Mouse (Mus musculus): ENCODE measurements around the gene Ccdc81. TPM values are rescaled to one million over a fixed set of nuclear protein-coding genes. Genes with fewer than 3 reads are reported as not detected.

Ccdc81 gene
- total RNA-seq, 1 experiment, result 0.13 TPM

DNA sequence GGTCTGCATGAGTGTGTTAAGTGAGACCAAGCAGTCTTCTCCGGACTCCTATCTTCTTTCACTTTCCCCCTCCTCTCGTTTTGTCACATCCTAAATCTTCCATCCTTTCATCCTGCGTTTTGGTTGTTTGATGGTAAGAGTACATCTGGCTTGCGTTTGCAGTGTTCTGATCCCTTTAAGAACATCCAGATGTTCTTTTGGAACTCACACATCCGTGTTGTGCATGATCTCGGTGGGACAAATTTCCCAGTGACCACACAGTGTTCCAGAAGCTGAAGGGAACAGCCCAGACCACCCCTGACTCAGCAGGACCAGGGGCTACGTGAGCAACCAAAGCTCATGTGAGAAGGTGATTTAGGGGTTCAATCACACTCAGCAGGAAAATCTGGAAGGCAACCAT, 5.0 kb upstream of the Ccdc81 start:
- in situ Hi-C loops (cut with MboI; ENCODE audit: low sequenced_read_pairs in 2 of 2, unreplicated experiment in 2 of 2), result no loop called here
- H3K9ac ChIP-seq (ENCODE audit: insufficient read depth, low read depth, low read length, poor library complexity, severe bottlenecking), result no peak overlapping the region
- H3K9me3 ChIP-seq (ENCODE audit: control insufficient read depth, insufficient read depth, low read depth, low read length), result no peaks in the 10 kb centered on the region
- H3K4me1 ChIP-seq (ENCODE audit: control insufficient read depth in 2 of 2, insufficient read depth in 2 of 2, low read length in 2 of 2, poor library complexity in 1 of 2), result peaks cover 4 to 6% of the 10 kb centered on the region in 2 experiments; a peak in 1 of 4 replicates
- no peak for DNase-seq (ENCODE audit: low read depth, low spot score)
- H3K36me3 ChIP-seq (ENCODE audit: control insufficient read depth, insufficient read depth, low read length, poor library complexity, severe bottlenecking), result no peaks in the 10 kb centered on the region
- no peak overlapping the region for H3K4me3 ChIP-seq (ENCODE audit: insufficient read depth in 1 of 2, low read depth in 1 of 2, low read length in 2 of 2, poor library complexity in 1 of 2, severe bottlenecking in 1 of 2)
- no peak for TF ChIP-seq MAFK (IDR thresholded peaks at IDR 0.05; ENCODE audit: insufficient read depth, low read depth, low read length)
- TF ChIP-seq HCFC1 (IDR thresholded peaks at IDR 0.05; ENCODE audit: borderline replicate concordance, insufficient read depth, low read length), result no peak
- TF ChIP-seq ZC3H11A (IDR thresholded peaks at IDR 0.05; ENCODE audit: borderline replicate concordance, low read depth, low read length), result no peak
- TF ChIP-seq ZNF384 (IDR thresholded peaks at IDR 0.05; ENCODE audit: low read depth, low read length), result no peak
- no peak for TF ChIP-seq CHD2 (IDR thresholded peaks at IDR 0.05; ENCODE audit: low read depth, low read length)
- H3K27ac ChIP-seq (ENCODE audit: insufficient read depth, low read depth, low read length, poor library complexity, severe bottlenecking), result no peak overlapping the region

- in situ Hi-C loops (cut with MboI; ENCODE audit: low sequenced_read_pairs in 2 of 2, unreplicated experiment in 2 of 2), result no loop called here
- Histone ChIP-seq H3K9ac (ENCODE audit: insufficient read depth, low read depth, low read length, poor library complexity, severe bottlenecking) (no peak overlapping the region), H3K4me1 (ENCODE audit: control insufficient read depth in 2 of 2, insufficient read depth in 2 of 2, low read length in 2 of 2, poor library complexity in 1 of 2) (peaks cover 5 to 6% of the 10 kb centered on the region in 2 experiments; a peak in 2 of 4 replicates), H3K9me3 (ENCODE audit: control insufficient read depth, insufficient read depth, low read depth, low read length) (no peaks in the 10 kb centered on the region), H3K27ac (ENCODE audit: insufficient read depth, low read depth, low read length, poor library complexity, severe bottlenecking) (no peak overlapping the region), H3K36me3 (ENCODE audit: control insufficient read depth, insufficient read depth, low read length, poor library complexity, severe bottlenecking) (no peaks in the 10 kb centered on the region), H3K4me3 (ENCODE audit: insufficient read depth in 1 of 2, low read depth in 1 of 2, low read length in 2 of 2, poor library complexity in 1 of 2, severe bottlenecking in 1 of 2) (no peak overlapping the region)
- DNase-seq (ENCODE audit: low read depth, low spot score), result peak; percentile 75
- TF ChIP-seq ZC3H11A (IDR thresholded peaks at IDR 0.05; ENCODE audit: borderline replicate concordance, low read depth, low read length) (0 out of 2 replicates have a peak, but pooled peaks have one; percentile 36), ZNF384 (IDR thresholded peaks at IDR 0.05; ENCODE audit: low read depth, low read length) (no peak)
These were observed 4.5 kb upstream of the Ccdc81 start for GRCm38 (mm10) chr7:89907950-89908349.

GRCm38 (mm10) chr7:89903007-89903406, 422 bp downstream of the Ccdc81 start:
- Histone ChIP-seq H3K36me3 (ENCODE audit: control insufficient read depth, insufficient read depth, low read length, poor library complexity, severe bottlenecking) (no peaks in the 10 kb centered on the region), H3K4me1 (ENCODE audit: control insufficient read depth in 2 of 2, insufficient read depth in 2 of 2, low read length in 2 of 2, poor library complexity in 1 of 2) (peaks cover 6% of the 10 kb centered on the region in 2 experiments; a peak in 2 of 4 replicates), H3K4me3 (ENCODE audit: insufficient read depth in 1 of 2, low read depth in 1 of 2, low read length in 2 of 2, poor library complexity in 1 of 2, severe bottlenecking in 1 of 2) (no peak overlapping the region), H3K9me3 (ENCODE audit: control insufficient read depth, insufficient read depth, low read depth, low read length) (no peaks in the 10 kb centered on the region), H3K9ac (ENCODE audit: insufficient read depth, low read depth, low read length, poor library complexity, severe bottlenecking) (no peak overlapping the region), H3K27ac (ENCODE audit: insufficient read depth, low read depth, low read length, poor library complexity, severe bottlenecking) (no peak overlapping the region)
- TF ChIP-seq CHD2 (IDR thresholded peaks at IDR 0.05; ENCODE audit: low read depth, low read length) (no peak), ZNF384 (IDR thresholded peaks at IDR 0.05; ENCODE audit: low read depth, low read length) (no peak)
- no peak for DNase-seq (ENCODE audit: low read depth, low spot score)
- in situ Hi-C loops (cut with MboI; ENCODE audit: low sequenced_read_pairs in 2 of 2, unreplicated experiment in 2 of 2), result no loop called here

DNA sequence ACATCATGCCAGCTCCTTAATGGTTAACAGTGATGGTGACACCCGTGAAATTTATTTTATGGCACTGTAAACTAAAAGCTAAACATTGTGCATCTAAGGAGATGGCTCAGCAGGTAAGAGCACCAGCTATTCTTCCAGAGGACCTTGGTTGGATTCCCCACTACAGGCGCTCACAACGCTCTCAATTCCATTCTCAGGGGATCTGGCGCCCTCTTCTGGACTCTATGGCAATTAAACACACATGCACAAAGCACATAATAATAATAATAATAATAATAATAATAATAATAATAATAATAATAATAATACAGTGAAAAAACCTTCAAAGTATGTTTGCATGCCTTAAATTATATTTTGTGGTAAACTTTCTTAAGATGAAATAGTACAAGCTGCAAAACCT, 11.6 kb downstream of the Ccdc81 start:
- H3K27ac ChIP-seq (ENCODE audit: insufficient read depth, low read depth, low read length, poor library complexity, severe bottlenecking), result no peak overlapping the region
- in situ Hi-C loops (cut with MboI; ENCODE audit: low sequenced_read_pairs in 2 of 2, unreplicated experiment in 2 of 2), result no loop called here
- H3K9me3 ChIP-seq (ENCODE audit: control insufficient read depth, insufficient read depth, low read depth, low read length), result no peaks in the 10 kb centered on the region
- H3K9ac ChIP-seq (ENCODE audit: insufficient read depth, low read depth, low read length, poor library complexity, severe bottlenecking), result no peak overlapping the region
- H3K36me3 ChIP-seq (ENCODE audit: control insufficient read depth, insufficient read depth, low read length, poor library complexity, severe bottlenecking), result no peaks in the 10 kb centered on the region
- DNase-seq (ENCODE audit: low read depth, low spot score), result peak; percentile 51
- no peak overlapping the region for H3K4me3 ChIP-seq (ENCODE audit: insufficient read depth in 1 of 2, low read depth in 1 of 2, low read length in 2 of 2, poor library complexity in 1 of 2, severe bottlenecking in 1 of 2)
- H3K4me1 ChIP-seq (ENCODE audit: control insufficient read depth in 2 of 2, insufficient read depth in 2 of 2, low read length in 2 of 2, poor library complexity in 1 of 2), result peaks cover 0 to 2% of the 10 kb centered on the region in 2 experiments; a peak in 1 of 4 replicates
- TF ChIP-seq ZC3H11A (IDR thresholded peaks at IDR 0.05; ENCODE audit: borderline replicate concordance, low read depth, low read length) (peak; percentile 45; the same call in 1 of the 2 replicates), MAFK (IDR thresholded peaks at IDR 0.05; ENCODE audit: insufficient read depth, low read depth, low read length) (no peak)

DNA sequence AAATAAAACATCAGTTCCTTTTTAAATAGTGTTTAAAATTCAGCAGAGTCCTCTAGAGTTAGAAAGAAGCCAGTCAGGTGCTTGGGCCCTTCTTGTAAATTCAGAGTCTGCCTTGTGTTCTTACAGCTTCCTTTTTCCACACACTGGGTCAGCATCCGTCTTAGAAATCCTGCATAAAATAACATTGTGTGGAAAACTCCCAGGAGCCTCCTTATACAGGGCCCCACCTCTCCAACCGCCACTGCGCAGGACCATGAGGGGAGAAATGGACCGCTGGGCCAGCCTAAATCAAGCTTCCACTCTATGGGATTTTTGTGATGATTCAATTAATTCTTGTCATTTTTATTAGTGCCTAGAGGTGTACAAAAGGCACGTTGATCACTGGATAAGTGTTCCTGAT, 12.0 kb downstream of the Ccdc81 start:
- TF ChIP-seq ZNF384 (IDR thresholded peaks at IDR 0.05; ENCODE audit: low read depth, low read length) (no peak), ZC3H11A (IDR thresholded peaks at IDR 0.05; ENCODE audit: borderline replicate concordance, low read depth, low read length) (no peak), HCFC1 (IDR thresholded peaks at IDR 0.05; ENCODE audit: borderline replicate concordance, insufficient read depth, low read length) (no peak), MAFK (IDR thresholded peaks at IDR 0.05; ENCODE audit: insufficient read depth, low read depth, low read length) (no peak), CHD2 (IDR thresholded peaks at IDR 0.05; ENCODE audit: low read depth, low read length) (no peak)
- no peaks in the 10 kb centered on the region for H3K9me3 ChIP-seq (ENCODE audit: control insufficient read depth, insufficient read depth, low read depth, low read length)
- in situ Hi-C loops (cut with MboI; ENCODE audit: low sequenced_read_pairs in 2 of 2, unreplicated experiment in 2 of 2), result no loop called here
- H3K9ac ChIP-seq (ENCODE audit: insufficient read depth, low read depth, low read length, poor library complexity, severe bottlenecking), result no peak overlapping the region
- H3K4me1 ChIP-seq (ENCODE audit: control insufficient read depth in 2 of 2, insufficient read depth in 2 of 2, low read length in 2 of 2, poor library complexity in 1 of 2), result peaks cover 0 to 2% of the 10 kb centered on the region in 2 experiments; a peak in 1 of 4 replicates
- no peaks in the 10 kb centered on the region for H3K36me3 ChIP-seq (ENCODE audit: control insufficient read depth, insufficient read depth, low read length, poor library complexity, severe bottlenecking)
- DNase-seq (ENCODE audit: low read depth, low spot score), result no peak
- no peak overlapping the region for H3K4me3 ChIP-seq (ENCODE audit: insufficient read depth in 1 of 2, low read depth in 1 of 2, low read length in 2 of 2, poor library complexity in 1 of 2, severe bottlenecking in 1 of 2)
- no peak overlapping the region for H3K27ac ChIP-seq (ENCODE audit: insufficient read depth, low read depth, low read length, poor library complexity, severe bottlenecking)
